Mouse (Mus musculus) hindbrain, embryonic 12.5 days (tissue): ENCODE data around the gene Lrrc28. TPM values are rescaled to one million over a fixed set of nuclear protein-coding genes. Genes with fewer than 3 reads are reported as not detected.

ENCODE experiments used
- ATAC-seq: fragments of 200-750 bp; cut with Nextera tagmentation; 2 replicates; pipeline ENCODE4 v1.8.0; 2017; ENCODE audit warnings: moderate TSS enrichment; ENCODE audit not compliant: low FRiP score
- H3K27ac ChIP-seq: fragments of 300-500 bp; sonication (generic); 2 replicates; pipeline ENCODE4 v1.5.1; 2016; ENCODE audit warnings: mild to moderate bottlenecking
- H3K27me3 ChIP-seq: fragments of 300-500 bp; sonication (generic); 2 replicates; pipeline ENCODE4 v1.6.1; 2016; ENCODE audit warnings: mild to moderate bottlenecking
- H3K36me3 ChIP-seq: fragments of 300-500 bp; sonication (generic); 2 replicates; pipeline ENCODE4 v1.6.1; 2016; ENCODE audit warnings: mild to moderate bottlenecking
- H3K4me1 ChIP-seq: fragments of 300-500 bp; sonication (generic); 2 replicates; pipeline ENCODE4 v1.6.1; 2016
- H3K4me2 ChIP-seq: fragments of 300-500 bp; sonication (generic); replicated peaks from 2 replicates; pipeline ENCODE4 v1.6.1; 2016; ENCODE audit warnings: mild to moderate bottlenecking
- H3K4me3 ChIP-seq: fragments of 300-500 bp; sonication (generic); 2 replicates; pipeline ENCODE4 v1.5.1; 2016; ENCODE audit warnings: mild to moderate bottlenecking
- H3K9ac ChIP-seq: fragments of 300-500 bp; sonication (generic); 2 replicates; pipeline ENCODE4 v1.6.1; 2016; ENCODE audit warnings: mild to moderate bottlenecking, moderate library complexity
- H3K9me3 ChIP-seq: fragments of 300-500 bp; sonication (generic); replicated peaks from 2 replicates; pipeline ENCODE4 v1.6.1; 2016; ENCODE audit warnings: mild to moderate bottlenecking
- WGBS: fragments of 180-500 bp; shearing (Covaris S2); methylation state at CpG from one replicate; pipeline ENCODE4 v1.1.7; 2016; 5-methylcytosine and 5-hydroxymethylcytosine counted together
- polyA plus RNA-seq: library from polyadenylated mRNA; unstranded; fragments of >200 nt; fragmentation: Nextera tagmentation; extraction: Ambion mirVana; gene quantifications from 2 replicates; pipeline ENCODE4 v1.2.1, GENCODE M21; 2016

Lrrc28 gene
- polyA plus RNA-seq = 31.3 and 33.8 TPM in 2 replicates

DNA sequence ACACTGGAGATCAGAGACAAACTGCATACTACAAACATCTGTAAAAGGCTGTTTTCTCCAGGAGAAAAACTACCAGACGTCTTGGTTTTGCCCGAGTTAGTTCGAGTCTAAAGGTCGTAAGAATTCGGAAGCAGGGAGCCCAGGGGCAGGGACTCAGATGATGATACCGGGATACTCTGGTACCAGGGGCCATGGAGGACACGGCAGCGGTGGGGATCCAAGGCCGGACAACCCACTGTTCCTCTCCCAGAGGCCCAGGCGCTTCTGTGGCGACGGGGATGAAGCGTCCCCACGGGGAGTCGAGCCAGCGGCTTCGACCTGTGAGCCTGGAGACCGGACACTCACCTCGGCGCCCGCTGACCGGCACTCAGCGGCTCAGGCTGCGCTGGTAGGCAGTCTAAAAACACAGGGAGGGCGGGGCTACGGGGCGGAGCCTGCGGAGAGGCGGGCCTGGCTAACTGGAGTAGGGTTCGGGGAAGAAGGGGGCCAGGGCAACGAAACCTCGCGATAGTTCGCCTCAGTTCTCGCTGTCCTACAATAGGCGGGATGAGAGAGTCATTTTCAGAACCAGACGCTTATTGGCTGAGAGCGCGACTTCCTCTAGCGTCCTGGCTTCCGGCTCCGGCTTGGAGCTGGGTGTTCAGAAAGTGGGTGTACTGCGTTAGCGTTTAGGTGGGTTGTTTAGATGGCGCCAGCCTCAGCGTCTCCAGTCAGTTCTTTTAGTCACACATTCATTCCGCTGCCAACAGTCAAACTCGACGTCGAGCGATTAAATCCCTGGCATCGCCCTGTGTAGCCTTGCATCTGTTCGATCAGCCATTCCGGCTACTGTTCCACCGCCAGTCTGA lies at the start of gene Lrrc28:
TSS of gene Lrrc28 (minus strand) at position 436 of the 848 bp plus-strand sequence.
- Histone ChIP-seq H3K4me1 (peaks cover 23% of the 10 kb centered on the region), H3K36me3 (no peaks in the 10 kb centered on the region), H3K4me3 (peak within 1 kb of the TSS; percentile 64), H3K9me3 (no peaks in the 10 kb centered on the region), H3K27me3 (no peaks in the 10 kb centered on the region), H3K9ac (peak within 1 kb of the TSS; percentile 79), H3K27ac (peak within 1 kb of the TSS; percentile 92), H3K4me2 (peak within 1 kb of the TSS; percentile 75)
- under 1% methylated on average over 55 of the region's 55 CpGs for WGBS
- peak; percentile 98 for ATAC-seq

DNA sequence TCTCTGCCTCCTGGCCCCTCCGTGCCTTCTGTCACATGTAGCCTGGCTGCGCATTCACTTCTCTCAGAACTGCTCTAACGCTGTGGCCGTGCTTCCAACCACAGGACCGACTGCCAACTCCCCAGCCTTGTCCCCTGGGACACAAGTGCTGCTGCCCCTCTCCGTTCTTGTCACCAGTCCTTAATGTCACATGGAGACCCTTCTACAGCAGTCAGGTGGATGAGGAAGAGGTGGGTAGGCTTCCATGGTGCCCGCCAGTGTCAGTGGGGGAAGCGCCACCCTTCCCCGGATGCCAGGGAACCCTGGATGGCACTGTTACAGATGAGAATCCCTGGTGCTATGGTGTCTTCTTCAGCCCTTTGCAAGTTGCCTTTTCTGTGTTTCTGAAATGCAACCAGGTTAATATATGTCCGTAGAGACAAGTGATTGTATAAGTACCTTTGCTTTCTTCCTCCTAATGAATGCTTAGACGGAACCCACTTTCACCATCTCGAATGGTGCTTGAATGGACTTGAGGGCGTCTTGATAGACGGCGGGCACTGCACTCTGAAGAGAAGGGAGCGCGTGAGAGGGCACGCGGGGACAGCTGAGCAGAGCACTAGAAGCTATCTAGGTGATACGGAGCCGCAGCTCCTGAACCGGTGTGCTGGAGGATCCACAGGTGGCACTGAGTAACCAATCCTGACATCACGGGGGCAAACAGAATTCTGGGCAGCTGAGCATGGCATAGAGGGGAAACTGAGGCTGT lies 47.9 kb upstream of the Lrrc28 start:
- no peaks in the 10 kb centered on the region for H3K9me3 ChIP-seq
- ATAC-seq = no peak
- 94% methylated on average over 23 of the region's 23 CpGs for WGBS

DNA sequence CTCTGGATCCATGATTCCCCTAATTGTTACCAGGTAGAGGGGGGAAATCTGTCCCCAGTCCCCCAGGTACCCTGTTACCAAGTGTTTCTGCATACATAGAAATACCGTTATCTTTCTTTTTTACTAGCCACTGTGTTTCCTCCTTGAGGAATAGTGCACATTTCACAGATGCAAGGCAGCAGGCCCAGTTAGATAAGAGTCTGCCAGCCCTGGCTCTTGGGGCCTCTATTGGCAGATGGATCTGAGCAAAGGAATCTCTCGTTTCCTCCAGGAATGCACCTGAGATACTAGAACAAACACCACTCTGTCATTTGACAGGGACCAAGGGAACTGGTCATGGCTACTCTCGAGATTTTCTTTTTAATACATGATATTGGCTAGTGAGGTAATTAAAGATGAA lies 47.1 kb upstream of the Lrrc28 start:
- no peak overlapping the region for H3K4me2 ChIP-seq
- no peak overlapping the region for H3K4me3 ChIP-seq
- no peaks in the 10 kb centered on the region for H3K9me3 ChIP-seq
- no peak for ATAC-seq
- H3K27ac ChIP-seq = no peak overlapping the region
- 90% methylated on average over 3 of the region's 3 CpGs for WGBS
- no peaks in the 10 kb centered on the region for H3K36me3 ChIP-seq
- no peak overlapping the region for H3K9ac ChIP-seq
- no peaks in the 10 kb centered on the region for H3K27me3 ChIP-seq
- no peaks in the 10 kb centered on the region for H3K4me1 ChIP-seq

More for the DNA sequence above, 47.9 kb upstream of the Lrrc28 start:
- no peaks in the 10 kb centered on the region for H3K27me3 ChIP-seq
- no peak overlapping the region for H3K9ac ChIP-seq
- H3K36me3 ChIP-seq = 0 out of 2 replicates have a peak, but pooled peaks cover 2% of the 10 kb centered on the region
- H3K4me3 ChIP-seq = no peak overlapping the region
- H3K4me1 ChIP-seq = no peaks in the 10 kb centered on the region
- H3K4me2 ChIP-seq = no peak overlapping the region
- H3K27ac ChIP-seq = no peak overlapping the region

DNA sequence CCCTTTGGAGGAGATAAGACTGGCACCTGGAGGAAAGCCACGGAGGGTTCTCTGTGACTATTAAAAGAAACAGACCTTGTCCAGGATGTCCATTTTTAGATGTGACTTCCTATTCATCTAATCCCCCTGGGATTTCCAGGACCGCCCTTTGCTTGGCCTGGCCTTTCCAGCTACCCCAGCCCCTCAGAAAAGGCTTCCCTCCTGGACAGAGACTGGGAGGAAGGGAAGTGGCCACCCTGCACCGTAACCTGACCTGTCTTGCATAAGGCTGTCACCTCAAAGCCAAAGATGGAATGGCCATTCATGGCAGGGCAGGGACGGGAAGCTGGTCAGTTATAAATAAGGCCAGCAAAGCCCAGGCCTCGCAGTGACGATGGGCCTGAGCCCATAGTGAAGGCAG lies 46.0 kb upstream of the Lrrc28 start:
- Histone ChIP-seq H3K4me1 (no peaks in the 10 kb centered on the region), H3K4me3 (no peak overlapping the region), H3K4me2 (no peak overlapping the region), H3K9me3 (no peaks in the 10 kb centered on the region), H3K27ac (no peak overlapping the region), H3K9ac (no peak overlapping the region), H3K36me3 (no peaks in the 10 kb centered on the region), H3K27me3 (no peaks in the 10 kb centered on the region)
- ATAC-seq = no peak
- WGBS = 86% methylated on average over 6 of the region's 6 CpGs

DNA sequence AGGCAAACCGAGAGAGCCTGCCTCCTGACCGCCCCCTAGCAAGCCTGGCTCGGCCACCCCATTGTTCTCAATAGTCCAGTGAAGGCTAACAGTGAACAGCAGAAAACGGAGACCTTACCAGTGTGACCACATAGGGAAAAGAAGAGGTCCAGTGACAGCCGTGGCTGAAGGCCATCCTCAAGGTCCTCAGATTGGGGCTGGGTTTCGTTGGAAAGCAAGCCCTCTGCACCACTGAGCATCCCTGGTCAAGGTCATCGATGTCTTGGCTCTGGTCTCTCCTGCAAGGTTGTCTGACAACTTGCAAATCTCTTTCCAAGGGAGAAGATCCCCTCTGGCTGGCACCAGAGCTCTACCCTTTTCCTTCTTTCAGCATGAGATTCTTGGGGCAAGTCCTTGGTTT lies 44.7 kb upstream of the Lrrc28 start:
- H3K27me3 ChIP-seq = no peaks in the 10 kb centered on the region
- H3K36me3 ChIP-seq = peaks cover 4% of the 10 kb centered on the region
- no peak overlapping the region for H3K4me2 ChIP-seq
- no peak overlapping the region for H3K4me3 ChIP-seq
- ATAC-seq = no peak
- H3K27ac ChIP-seq = no peak overlapping the region
- no peaks in the 10 kb centered on the region for H3K4me1 ChIP-seq
- H3K9ac ChIP-seq = no peak overlapping the region
- 84% methylated on average over 7 of the region's 7 CpGs for WGBS
- no peaks in the 10 kb centered on the region for H3K9me3 ChIP-seq

DNA sequence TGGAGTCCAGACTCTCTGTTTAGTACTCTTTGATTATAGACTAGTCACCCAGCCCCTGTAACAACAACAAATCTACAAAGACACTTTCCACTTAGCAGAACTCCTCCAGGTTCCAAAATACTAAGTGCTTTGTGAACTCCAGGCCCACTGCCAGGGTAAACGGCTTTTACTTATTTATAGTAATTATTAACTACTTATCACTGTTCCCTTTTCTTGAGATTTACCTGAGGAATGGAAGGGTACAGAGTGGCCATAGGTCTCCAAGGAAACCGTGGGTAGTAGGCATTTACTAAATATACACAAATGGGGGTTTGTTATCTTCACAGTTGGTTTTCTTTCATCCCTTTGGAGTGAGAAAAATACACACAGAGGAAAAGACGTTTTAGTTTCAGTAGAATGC lies 43.2 kb upstream of the Lrrc28 start:
- Histone ChIP-seq H3K9me3 (no peaks in the 10 kb centered on the region), H3K9ac (no peak overlapping the region), H3K4me1 (no peaks in the 10 kb centered on the region), H3K27ac (no peak overlapping the region), H3K4me3 (no peak overlapping the region), H3K27me3 (no peaks in the 10 kb centered on the region), H3K4me2 (no peak overlapping the region), H3K36me3 (peaks cover 4% of the 10 kb centered on the region)
- ATAC-seq = no peak
- WGBS = 53% methylated on average over 3 of the region's 3 CpGs

DNA sequence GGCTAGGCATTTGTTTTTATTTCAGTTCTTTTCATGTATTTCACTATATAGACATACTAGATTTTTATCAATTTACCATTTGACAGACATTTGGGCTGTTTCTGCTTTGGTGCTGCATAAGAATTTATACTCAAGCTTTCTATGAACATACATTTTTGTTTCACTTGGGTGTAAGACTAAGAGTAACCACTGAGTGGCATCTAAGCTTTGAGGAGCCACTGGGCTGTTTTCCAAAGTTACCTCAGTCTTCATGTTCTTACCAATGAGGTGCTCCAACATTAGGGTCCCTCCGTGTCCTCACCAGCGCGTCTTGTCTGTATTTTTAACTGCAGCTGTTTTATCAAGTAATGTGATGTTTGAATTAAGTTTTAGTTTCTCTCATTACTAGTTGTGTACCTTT lies 41.5 kb upstream of the Lrrc28 start:
- no peaks in the 10 kb centered on the region for H3K4me1 ChIP-seq
- no peaks in the 10 kb centered on the region for H3K27me3 ChIP-seq
- H3K27ac ChIP-seq = no peak overlapping the region
- no peak for ATAC-seq
- 94% methylated on average over 3 of the region's 3 CpGs for WGBS
- no peak overlapping the region for H3K9ac ChIP-seq
- peaks cover 10% of the 10 kb centered on the region for H3K36me3 ChIP-seq
- H3K9me3 ChIP-seq = no peaks in the 10 kb centered on the region
- H3K4me2 ChIP-seq = no peak overlapping the region
- H3K4me3 ChIP-seq = no peak overlapping the region

DNA sequence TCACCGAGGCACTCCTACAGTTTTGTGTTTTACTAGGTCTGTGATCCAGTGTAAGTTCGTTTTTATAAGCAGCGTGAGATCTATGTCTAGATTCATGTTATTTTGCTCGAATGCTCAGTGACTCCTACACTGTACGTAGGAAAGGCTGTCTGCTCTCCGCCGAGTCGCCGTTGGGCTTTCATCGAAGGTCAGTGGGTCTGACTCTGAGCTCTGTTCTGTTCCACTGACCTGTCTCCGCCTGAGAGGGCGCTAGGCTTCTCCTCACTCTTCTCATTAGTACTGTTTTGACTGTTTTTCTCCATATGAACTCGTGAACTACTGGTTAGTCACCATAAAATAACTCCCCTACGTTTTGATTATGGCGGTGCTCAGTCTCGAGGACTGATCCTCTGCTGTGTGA lies 37.9 kb upstream of the Lrrc28 start:
- Histone ChIP-seq H3K4me2 (no peak overlapping the region), H3K4me3 (no peak overlapping the region), H3K27me3 (no peaks in the 10 kb centered on the region), H3K4me1 (no peaks in the 10 kb centered on the region), H3K9me3 (no peaks in the 10 kb centered on the region), H3K9ac (no peak overlapping the region), H3K36me3 (peaks cover 17% of the 10 kb centered on the region), H3K27ac (no peak overlapping the region)
- ATAC-seq = no peak
- 89% methylated on average over 16 of the region's 16 CpGs for WGBS

DNA sequence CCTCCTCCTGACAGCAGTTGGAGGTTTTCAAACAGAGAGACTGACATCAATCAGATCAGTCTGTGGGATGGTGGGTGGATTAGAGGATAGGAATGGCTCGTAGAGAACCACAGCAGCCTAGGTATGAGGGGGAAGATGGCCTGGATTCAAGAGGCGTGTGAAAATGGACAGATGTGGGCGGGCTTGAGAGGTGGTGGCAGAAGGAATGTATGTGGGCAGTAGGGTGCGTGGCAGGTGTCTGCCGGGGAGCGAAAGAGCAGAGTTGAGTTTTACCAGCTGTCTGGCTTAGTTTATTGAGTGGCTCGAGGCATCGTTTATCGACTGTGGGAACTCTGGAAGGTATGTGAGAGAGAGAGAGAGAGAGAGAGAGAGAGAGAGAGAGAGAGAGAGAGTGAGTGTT lies 36.0 kb upstream of the Lrrc28 start:
- H3K4me1 ChIP-seq = no peaks in the 10 kb centered on the region
- no peaks in the 10 kb centered on the region for H3K27me3 ChIP-seq
- H3K9ac ChIP-seq = no peak overlapping the region
- ATAC-seq = no peak
- H3K36me3 ChIP-seq = peaks cover 17% of the 10 kb centered on the region
- no peak overlapping the region for H3K4me2 ChIP-seq
- H3K9me3 ChIP-seq = no peaks in the 10 kb centered on the region
- no peak overlapping the region for H3K27ac ChIP-seq
- no peak overlapping the region for H3K4me3 ChIP-seq
- WGBS = 86% methylated on average over 9 of the region's 9 CpGs

DNA sequence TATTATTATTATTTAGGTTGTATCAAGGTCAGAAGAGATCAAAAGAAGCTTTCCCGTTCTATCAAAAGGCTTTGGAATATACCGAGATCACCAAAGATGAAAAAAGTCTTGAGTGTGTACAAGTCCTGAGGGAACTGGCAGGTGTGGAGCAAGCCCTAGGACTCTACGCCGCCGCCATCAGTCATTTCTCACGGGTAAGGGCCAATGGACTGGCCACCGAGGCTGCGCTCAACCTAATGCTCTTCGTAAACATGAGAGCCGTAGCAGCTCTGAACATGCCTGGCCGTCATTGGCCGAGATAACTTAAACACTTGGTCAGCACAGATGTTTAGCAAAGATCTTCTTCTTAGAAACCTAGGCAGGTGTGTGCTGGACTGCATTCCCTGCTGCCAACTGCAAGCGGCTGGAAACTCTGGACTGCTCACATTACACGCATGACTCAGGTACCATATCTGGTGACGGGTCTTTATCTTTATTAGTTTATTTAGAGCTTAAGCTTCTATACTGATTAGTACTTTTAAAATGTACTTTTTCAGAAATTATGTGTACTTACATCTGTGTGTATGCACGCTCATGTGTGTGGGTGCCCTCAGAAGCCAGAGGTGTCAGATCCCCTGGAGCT lies 33.9 kb upstream of the Lrrc28 start:
- no peak overlapping the region for H3K9ac ChIP-seq
- H3K27me3 ChIP-seq = no peaks in the 10 kb centered on the region
- 95% methylated on average over 16 of the region's 16 CpGs for WGBS
- ATAC-seq = no peak
- H3K4me1 ChIP-seq = no peaks in the 10 kb centered on the region
- no peak overlapping the region for H3K4me3 ChIP-seq
- no peak overlapping the region for H3K4me2 ChIP-seq
- H3K9me3 ChIP-seq = no peaks in the 10 kb centered on the region
- H3K27ac ChIP-seq = no peak overlapping the region
- peaks cover 13% of the 10 kb centered on the region; the same call in 1 of the 2 replicates for H3K36me3 ChIP-seq

DNA sequence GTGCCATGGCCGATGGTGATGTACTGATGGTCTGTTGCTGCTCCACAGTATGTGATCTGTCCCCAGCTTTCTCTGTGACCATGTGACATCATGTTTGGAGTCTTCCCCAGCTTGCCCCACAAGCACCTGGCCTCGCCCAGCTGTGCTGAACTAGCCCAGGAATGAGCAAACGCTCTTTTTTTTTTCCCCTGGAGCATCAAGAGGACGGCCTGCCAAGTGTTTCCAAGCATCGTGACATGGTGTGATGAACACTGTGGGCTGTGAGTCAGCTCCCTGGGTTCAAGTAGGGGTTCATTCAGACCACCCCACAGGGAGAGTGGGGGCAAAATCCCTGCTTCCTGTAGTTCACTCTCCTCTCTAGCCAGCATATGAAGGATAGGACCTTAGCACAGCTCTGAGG lies 28.6 kb upstream of the Lrrc28 start:
- 85% methylated on average over 5 of the region's 5 CpGs for WGBS
- Histone ChIP-seq H3K36me3 (peaks cover 10% of the 10 kb centered on the region), H3K9ac (no peak overlapping the region), H3K4me2 (no peak overlapping the region), H3K27me3 (no peaks in the 10 kb centered on the region), H3K4me3 (no peak overlapping the region), H3K9me3 (no peaks in the 10 kb centered on the region), H3K4me1 (no peaks in the 10 kb centered on the region), H3K27ac (no peak overlapping the region)
- no peak for ATAC-seq

DNA sequence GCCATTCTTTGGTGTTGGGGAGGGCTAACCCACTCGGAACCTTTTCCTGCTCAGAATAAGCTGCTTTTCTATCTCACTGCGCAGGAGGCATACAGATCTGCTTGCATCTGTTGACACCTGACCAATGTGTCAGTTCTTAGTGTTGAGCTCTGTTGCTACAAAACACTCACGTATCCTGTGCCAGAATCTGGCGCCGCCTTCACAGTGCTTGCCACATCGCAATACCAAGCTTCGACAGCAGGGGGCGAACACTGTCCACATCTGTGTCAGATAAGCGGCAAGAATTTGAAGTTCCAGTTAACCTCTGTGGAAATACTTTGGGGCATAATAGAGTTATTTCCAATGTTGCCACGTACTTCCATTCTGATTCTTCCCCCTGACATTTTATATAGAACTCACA lies 27.6 kb upstream of the Lrrc28 start:
- 13% methylated on average over 10 of the region's 10 CpGs for WGBS
- Histone ChIP-seq H3K36me3 (peaks cover 10% of the 10 kb centered on the region), H3K9me3 (no peaks in the 10 kb centered on the region), H3K27ac (no peak overlapping the region), H3K27me3 (no peaks in the 10 kb centered on the region), H3K4me2 (no peak overlapping the region), H3K9ac (no peak overlapping the region), H3K4me1 (no peaks in the 10 kb centered on the region), H3K4me3 (no peak overlapping the region)
- ATAC-seq = peak; percentile 54; the same call in 1 of the 2 replicates
